Mouse (Mus musculus) layer of hippocampus, postnatal 25 days (tissue): ENCODE data around the gene Ric8a. TPM values are rescaled to one million over a fixed set of nuclear protein-coding genes. Genes with fewer than 3 reads are reported as not detected.
"Not testable (repeated sequence)": the region's sequence is repeated elsewhere in the genome, so short reads cannot be mapped to it uniquely, and the experiment has no call there.

Experiments used
- DNase-seq, 2 experiments: peaks; one replicate each; pipeline ENCODE4 v3.0.0; 2022; ENCODE audit warnings: mixed read lengths in 2 of 2, low spot score in 1 of 2; ENCODE audit errors: extremely low spot score in 1 of 2
- total RNA-seq, 2 experiments: library from RNA; stranded (reverse); gene quantifications; 2 replicates each; pipeline ENCODE4 v1.2.3; 2021

The Ric8a gene
- total RNA-seq, 2 experiments from 2014 or later: 79.1 to 86.5 TPM

DNA sequence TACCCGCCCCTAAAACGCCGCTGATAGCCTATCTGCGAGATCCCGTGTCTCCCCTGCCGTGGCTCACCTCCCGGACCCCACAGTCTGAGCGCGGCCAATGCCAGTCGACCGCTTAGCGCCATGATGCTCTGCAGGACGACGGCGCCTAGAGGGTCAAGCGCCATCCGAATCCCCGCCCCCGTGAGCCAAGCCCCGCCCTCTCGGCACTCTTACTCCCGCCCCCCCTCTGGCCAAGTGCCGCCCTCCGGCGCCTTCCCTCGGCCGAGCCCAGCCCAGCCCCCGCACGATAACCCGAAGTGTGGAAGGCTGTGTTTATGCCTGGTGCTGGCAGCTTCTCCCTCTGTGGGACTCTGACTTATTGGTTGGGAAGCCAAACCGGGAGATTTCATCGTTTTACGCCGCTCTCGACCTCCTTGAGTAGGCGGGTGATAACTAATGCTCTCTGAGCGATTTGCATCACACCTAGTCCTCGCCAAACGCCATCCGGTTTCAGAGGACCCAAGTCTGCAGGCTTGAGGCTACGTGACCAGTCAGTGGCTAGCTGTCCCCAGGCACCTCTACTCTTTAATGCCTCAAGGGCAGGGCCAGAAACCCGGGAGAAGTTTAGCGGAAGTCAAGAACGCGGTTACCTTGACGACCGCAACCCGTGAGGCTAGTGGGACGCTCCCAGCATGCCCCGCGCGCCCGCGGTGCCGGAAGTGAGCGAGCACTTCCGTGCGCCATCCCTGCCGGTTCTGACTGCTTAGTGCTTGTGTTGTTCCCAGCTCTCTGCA, 25.1 kb downstream of the Ric8a start, which contains the start of the genes Psmd13 and Sirt3:
Gene Psmd13, plus strand, starts transcription at position 273 of the 773 bp plus-strand sequence.
Gene Sirt3, minus strand, starts transcription at position 614 of the 773 bp plus-strand sequence.
- DNase-seq: peak; percentile 85 to 90

DNA sequence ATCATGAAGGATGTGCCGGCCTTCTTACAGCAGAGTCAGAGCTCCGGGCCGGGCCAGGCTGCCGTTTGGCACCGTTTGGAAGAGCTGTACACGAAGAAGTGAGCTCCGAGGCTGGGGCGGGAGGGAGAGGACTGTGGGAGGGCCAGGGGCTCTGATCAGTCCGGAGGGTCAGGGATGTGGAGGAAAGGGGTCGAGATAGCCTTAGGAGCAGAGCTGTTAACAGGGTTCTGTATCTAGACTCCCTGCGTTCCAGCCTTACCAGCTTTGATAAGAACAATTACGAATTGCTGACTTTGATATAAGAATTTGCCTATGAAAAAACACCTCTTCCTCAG, 25.7 kb downstream of the Ric8a start:
- DNase-seq: no peak

DNA sequence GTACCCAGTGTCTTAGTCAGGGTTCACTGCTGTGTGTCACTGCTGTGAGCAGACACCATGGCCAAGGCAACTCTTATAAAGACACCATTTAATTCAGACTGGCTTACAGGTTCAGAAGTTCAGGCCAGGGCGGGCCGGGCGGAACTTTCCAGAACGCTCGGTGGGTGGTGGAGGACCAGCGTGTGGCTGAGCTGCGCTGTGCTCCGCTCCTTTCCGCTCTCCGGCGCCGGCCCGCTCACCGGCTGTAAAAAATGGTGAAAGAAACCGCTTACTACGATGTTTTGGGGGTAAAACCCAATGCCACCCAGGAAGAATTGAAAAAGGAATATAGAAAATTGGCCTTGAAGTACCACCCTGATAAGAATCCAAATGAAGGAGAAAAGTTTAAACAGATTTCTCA, 33.9 kb downstream of the Ric8a start:
- not testable (repeated sequence) for DNase-seq

DNA sequence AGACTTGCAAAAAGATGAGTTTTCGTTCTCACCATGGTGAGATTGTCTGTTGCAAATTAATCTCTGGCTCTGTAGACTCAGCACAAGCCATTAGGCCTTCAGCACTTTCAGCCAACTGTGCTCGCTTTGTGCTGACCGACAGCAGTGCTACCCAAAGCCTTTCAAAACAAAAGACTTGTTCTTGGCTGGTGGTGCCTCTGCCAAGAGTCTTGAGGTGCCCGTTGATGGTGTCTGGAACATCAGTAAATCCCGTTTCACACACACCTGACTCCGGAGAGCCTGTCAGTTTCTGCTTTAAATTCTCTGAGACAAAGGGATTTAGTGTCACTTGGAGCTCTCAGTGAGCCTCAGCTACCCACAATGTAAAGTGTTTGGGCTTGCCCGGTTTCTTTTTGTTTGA, 37.3 kb downstream of the Ric8a start:
- DNase-seq: no peak

DNA sequence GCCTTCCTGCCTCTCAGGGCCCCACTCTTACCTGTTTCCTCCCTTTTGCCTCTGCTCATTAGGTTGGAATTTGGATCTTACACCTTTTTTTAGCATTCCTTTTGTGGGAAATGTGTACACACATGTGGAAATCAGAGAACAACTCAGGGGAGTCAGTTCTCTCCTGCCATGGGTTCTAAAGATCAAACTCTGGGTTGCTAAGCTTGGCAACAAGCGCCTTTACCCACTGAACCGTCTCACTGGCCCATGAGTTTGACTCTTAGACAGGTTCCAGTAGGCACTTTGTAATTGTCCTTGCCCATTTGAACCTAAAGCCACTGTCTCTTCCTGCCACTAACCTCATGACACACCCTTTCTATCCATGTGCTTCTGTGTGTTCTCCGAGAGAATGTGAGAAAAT, 37.9 kb downstream of the Ric8a start:
- DNase-seq: no peak

DNA sequence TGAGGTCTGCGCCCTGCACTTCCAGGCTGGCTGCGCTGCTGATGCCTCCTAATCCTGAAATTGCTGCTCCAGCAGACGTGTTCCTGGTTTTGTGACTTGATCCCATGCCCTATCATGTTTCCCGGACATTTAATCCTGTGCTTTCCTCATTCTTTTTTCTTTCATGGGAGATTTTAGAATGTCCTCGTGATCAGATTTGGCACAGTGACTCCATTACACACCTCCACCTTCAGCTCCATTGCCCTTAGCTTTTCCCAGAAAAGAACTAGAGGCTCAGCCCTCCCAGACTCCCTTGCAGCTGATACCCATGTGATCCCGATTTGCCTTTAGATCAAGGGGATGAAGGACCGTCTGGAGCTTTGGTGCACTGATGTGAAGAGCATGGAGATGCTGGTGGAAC, 41.1 kb downstream of the Ric8a start:
- no peak for DNase-seq

DNA sequence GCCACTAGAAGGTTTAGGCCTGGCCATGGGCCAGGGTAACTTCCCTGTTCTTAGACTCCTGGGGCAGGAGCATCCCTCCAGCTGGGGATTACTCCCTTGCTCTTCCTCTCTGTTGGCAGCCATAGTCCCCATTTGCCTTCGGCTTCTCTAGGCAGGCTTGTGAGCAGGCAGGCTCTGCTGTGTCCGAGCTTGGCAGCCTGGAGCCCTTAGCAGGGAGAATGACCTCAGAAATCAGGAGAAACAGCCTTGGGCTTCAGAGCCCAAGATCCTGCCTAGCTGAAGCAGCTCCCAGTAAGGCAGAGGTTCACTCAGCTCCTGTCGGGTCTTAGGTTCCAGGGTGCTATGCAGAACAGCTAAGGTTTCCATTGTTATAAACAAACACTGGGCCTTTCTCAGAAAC, 42.4 kb downstream of the Ric8a start:
- no peak for DNase-seq

DNA sequence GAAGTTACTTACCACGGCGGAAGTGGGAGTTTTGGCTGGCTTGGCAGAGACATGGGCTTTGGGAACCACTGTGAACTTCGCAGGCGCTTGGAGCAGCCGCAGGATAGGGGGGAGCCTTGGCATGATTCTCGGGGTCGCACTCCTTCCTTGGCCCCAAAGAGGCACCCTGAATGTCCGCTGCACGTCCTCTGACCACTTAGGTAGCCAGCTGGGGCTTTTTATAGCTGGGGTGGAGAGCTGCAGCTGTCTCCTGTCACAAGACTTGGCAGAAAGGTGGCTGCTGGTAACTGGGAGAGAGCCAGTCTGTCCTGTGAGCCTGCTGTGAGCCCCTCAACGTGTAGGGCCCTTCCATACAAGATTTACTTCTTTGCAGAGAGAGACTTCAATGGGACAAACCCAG, 43.5 kb downstream of the Ric8a start, which contains the start of gene Cox8b:
Gene Cox8b, minus strand, starts transcription at position 227 of the 400 bp plus-strand sequence.
- no peak for DNase-seq

DNA sequence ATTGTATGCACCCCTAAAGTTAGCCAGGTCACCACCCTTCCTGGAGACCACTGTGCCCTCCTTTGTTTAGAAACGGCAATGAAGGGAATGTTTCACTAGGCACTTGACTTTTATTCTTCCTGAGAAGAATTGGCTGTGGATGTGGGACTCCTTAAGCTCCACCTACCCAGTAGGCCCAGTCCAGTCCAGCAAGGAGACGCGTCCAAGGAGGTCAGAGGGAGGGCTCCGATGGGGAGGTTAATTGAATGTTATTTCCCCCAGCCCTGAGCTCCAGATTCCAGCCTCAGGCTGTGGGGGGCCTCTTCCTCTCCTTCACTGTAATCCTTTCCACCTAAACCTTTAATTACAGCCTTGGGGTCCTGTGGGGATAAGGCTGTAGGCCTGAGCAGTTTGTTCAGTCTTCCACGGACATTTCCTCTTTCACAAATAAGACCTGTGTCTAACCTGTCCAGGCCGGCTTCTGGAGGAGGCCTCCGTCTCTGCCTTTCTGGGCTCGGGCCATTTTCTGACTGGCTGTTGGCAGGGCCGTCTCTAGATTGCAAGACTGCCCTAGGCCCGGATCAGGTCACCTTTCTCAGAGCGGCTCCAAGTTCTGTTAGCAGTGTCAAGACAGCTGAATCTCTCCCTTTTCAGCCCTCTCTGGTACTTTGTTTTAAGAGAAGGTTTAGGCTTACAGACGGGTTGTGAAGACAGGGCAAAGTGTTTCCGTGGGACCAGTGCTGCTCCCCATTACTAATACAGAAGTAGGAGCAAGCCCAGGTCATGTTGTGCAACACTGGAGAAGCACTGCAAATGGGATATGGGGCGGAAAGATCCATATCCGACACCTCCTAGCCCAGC, 45.5 kb downstream of the Ric8a start:
- no peak for DNase-seq

DNA sequence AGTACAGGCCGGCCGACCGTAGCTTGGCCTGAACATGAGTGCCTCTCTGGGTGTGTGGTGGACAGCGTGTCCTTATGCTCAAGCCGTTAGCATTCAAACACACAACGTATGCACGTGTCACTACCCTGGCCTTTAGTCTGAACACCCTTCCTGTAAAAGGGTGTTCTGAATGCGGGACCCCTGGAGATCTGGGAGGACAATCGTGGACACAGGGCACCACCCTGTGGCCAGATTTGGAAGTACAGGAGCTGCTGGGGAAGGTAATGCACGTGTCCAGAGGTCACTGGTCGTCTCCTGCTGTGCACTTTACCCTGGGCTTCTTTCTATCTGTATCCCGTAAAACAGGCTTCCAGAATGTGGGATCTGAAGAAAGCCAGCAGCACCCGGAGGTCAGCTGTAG, 46.5 kb downstream of the Ric8a start:
- DNase-seq: peak; percentile 78 to 93

DNA sequence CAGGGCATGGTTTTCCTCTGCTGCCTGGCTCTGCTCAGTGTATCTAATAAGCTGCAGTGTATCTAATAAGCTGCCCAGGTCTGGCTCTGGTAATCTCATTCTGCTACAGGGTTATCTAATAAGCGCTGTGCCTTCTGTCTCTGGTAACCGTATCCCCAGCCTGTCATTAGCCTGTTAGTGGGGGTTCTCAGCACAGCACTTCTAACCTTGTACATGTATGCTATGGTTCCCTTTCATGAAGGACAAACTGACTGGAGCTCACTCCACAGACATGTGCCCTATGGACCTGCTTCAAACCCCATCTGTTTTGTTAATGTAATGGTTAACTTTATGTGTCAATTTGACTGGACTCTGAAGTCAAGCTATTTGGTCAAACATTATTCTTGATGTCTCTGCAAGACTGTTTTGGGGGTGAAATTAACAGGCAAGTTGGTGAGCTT, 48.9 kb downstream of the Ric8a start:
- no peak for DNase-seq

DNA sequence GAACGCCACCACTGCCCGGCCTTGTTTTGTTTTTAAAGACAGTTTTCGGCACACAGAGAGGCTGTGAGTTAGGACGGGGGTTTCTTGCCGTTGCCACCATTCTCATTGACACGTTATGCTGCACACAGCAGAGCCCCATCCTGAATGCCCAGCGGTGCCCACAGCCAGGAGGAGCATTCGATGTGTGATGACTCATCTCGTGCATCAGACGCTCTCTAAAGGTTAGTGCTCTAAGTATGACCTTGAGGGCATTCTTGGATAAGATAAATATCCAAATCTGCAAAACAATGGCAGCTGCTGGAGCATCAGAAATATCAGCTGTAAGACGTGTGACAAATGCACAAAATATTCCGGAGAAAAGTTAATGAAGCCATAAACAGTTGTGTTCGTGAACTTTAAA, 50.4 kb downstream of the Ric8a start:
- no peak for DNase-seq

DNA sequence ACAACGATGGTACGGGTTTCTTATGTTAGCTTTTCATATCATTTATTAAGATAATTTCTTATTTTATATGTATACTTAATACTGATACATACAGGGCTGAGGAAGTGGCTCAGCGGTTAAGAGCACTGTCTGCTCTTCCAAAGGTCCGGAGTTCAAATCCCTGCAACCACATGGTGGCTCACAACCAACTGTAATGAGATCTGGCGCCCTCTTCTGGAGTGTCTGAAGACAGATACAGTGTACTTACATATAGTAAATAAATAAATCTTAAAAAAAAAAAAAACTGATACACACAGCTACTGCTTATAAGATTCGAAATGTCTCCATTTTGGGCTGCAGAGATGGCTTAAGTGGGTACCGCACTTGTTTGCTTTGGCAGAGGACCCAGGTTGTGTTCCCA, 50.9 kb downstream of the Ric8a start:
- no peak for DNase-seq

DNA sequence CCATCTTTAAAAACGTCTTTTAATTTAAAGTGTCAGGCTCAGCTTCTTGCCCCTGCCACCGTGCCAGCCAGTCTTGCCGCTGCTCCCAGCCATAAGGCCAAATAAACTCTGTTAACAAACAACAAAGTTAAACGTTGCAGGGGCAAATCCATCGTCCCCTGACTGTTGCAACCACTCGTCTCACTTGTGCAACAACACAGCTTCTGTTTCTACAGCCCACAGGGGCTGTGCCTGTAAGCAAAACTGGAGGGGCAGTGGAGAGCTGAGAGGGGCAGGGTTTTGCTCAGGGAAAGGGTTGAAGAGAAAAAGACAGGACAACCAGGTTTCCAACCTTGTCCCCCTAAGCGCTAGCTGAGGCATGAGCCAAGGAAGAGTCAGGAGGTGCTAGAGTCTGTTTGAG, 51.4 kb downstream of the Ric8a start:
- no peak for DNase-seq

DNA sequence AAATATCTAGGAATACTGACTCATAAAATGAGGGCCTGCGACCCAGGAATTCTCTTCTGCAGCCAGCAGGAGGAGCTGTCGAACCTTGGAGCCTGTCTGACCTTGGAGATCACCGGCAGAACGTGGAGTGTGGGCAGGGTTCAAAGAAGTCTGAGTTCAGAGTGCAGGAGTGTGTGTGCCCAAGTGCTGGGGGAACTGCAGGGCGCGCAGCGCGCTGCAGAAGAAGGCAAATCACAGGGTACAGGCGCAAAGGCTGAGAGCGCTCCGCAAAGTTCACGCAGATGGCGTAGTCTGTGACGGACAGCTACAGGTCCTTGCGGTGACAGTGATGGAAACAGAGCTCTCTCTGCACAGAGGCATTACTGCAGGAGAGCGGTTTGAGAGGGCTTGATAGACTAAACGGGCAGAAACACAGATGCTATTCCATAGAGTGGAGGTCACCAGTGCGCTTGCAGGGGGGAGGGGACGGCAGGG, 51.9 kb downstream of the Ric8a start:
- peak; percentile 49 to 78 for DNase-seq

DNA sequence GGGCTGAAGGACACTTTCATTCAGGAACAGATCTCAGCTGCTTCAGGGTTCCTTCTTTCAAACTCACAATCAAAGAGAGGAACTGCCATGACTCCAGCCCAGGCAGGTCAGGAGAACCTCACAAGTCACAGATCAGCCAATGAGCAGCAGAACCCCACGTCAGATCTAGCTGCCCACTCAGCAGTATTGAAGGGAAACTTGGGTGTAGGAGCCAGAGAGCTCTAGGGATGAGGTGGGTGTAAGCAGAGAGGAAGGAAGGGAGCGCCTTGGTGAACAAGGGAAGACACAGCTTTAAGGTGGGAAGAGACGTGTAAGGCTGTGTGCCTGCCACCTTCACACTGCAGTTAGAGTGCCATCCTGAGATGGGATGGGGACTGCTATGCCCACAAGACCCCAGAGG, 55.5 kb downstream of the Ric8a start:
- no peak for DNase-seq

DNA sequence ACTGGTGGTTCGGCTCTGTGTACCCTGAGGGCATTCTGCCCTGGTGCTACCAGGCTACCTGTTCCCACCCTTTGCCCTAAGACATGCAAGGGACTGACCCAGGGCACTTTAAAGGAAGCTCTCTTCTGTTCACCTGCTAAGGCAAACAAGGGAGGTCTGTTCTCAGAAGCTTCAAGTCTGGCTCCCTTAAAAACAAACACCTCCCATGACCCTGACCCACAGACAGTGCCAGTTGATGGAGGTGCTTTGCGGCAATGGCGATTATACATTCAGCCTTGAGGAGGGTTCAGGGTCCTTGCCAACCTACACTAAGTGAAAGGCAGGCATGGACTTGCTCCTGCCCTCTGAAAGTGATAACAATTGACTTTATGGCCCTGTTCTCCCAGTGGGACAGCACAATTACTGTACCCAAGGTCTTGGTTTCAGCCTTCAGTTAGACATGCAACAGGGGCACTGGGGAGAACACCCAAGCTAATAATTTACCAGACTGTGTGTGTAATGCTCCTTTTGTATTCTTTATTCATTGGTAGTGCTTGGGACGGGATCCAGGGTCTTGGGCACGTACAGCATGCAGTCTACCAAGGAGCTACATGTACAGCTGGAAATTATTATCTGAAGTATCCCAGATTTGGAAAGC, 56.2 kb downstream of the Ric8a start:
- no peak for DNase-seq
